Mouse (Mus musculus): Measurements from ENCODE around the gene Mmgt1.

The Mmgt1 gene

DNA sequence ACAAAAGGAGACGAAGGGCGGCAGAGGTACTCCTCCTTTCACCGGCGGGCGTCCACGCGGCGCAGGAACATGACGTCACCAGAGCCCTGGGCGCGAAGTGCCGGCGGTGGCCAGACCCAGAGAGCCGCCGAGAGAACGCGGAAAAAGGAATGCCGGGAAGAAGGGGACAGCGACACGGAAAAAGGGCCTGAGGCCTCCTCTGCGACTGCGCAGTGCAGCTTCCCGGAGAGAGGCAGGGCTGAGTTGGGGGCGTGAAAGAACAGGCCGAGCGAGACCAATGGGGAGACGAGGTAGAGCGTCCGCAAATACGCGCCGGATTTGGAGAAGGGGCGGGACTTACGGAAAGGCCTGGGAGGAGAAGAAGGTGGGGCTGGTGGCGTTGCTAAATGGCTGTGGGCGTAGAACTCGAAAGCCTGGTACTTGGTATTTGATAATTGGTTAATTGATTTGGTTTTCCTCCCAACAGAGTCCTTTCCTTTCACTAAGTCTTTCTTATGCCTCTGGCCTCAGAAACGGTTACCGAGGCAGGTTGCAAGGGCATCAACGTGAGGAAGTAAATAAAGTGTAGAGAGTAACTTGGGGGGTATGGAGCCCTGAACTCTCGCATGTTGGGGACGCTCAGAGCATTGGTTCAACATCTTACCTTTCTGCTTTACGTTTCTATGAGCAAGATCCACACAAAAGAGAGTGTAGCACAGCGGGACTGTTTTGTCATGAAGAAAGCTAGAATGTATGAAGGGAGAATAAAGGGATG, at the start of gene Mmgt1:
TSS of gene Mmgt1 (minus strand) at position 183 of the 754 bp plus-strand sequence.
- peak; percentile 92 to 96 for DNase-seq

DNA sequence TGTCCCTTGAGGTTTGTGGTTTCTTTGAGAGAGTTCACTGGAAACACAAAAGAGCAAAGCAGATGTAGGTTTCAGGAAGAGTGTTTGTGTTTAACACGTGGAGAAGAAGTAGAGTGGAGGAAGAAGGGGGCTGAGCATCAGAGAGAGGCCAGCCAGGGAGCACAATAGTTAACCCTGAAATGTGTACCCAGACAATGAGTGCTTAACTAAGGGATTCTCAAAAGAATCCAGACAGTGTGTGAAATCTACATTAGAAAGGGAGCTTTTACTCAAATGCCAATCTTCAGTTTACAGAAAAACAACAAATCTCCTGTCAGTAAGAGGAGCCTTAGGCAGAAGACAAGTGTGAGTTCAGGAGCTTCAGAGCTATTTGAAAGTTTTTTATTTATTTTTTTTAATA, 42.2 kb upstream of the Mmgt1 start:
- DNase-seq: no peak

DNA sequence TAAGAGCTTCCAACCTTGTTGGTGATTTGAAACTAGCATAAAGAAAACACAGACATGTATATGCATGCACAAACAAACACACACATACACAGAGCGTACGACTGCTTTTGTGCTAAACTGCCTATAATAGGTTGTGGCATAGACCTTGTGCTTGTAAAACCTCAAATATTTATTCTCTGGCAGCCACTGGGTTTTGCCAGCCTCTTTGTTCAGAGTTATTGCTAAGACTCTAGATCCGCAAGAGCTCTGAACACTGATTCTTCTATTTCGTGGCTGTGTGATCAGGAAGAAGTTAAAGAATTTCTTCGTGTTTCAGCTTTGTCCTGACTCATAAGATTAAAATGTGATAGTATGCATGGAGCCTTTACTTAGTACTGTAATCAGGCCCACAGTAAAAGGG, 38.3 kb upstream of the Mmgt1 start:
- DNase-seq: no peak

DNA sequence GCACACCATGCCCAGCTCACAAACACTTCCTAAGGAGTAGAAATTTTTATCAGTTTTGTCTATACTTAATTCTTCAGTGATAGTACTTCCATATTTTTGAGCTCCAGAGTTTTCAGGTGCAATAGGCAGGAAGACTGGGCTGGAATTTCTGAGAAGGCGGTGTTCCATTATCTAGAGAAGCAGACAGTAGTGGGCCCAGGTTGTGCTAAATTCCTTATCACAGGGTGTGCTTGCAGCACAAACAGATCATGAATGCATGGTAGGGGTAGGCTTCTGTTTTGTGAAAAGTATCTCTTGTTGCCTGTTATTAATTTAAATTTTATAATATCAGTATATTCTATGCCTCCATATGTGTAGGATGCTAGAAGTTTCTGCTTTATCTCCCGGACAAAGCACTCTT, 17.4 kb upstream of the Mmgt1 start:
- no peak for DNase-seq

DNA sequence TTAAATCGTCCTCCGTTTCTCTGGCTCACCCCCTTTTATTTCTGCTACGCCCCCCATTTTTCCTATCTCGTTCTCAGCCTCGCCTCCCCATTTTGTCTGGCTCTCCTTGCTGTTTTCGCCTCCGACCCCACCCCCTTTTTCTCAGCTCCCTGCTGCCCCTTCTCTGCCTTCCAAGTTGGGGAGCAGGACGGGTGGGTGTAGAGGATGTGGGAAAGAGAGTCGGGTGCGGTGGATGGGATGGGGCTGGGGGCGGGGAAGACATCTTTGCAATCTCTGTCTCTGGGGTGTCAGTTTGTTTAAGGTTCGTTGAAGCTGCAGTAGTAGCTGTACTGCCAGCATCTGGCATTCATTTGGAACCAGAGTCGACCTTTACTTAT, 12.4 kb upstream of the Mmgt1 start:
- no peak for DNase-seq

DNA sequence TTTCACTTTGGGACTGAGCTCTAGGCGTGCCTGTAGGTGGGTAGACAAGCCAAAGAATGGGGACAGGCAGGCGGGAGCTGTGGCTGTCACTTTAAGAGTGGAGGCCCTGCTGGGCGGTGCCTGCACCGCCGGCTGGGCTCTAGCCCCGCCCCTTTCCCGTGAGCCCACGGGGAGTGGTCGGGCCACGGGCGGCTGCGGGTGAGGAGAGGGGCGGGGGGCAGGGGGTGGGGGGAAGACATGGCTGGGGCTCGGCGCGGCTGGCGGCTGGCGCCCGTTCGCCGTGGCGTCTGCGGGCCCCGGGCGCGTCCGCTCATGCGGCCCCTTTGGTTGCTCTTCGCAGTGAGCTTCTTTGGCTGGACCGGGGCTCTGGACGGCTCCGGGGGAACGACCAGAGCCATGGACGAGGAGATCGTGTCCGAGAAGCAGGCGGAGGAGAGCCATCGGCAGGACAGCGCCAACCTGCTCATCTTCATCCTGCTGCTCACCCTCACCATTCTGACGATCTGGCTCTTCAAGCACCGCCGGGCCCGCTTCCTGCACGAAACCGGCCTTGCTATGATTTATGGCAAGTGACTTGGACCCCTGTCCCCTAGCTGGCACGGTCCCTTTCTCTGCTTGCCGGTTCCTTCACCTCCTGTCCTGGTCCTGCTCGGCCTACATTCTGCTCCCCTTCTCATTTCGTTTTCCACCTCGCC, 11.9 kb upstream of the Mmgt1 start, which contains the start of gene Slc9a6:
TSS of gene Slc9a6 (plus strand) at position 135 of the 695 bp plus-strand sequence.
- peak; percentile 65 to 67 for DNase-seq

DNA sequence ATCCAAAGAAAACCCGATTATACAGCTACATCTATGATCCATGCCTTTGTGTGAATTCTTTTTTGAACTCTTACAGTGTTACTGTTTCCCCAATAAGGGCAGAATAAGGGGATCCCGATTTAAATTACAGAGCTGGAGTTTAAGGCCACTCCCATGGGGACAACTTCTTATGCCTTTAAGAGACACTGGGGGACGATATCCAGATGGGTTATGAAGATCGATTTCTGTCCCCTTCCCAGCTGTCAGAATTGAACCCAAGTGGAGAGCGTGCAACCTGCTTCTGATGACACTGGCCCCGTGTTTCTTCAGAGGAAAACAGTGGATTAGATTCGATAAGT, 11.4 kb upstream of the Mmgt1 start:
- no peak for DNase-seq

DNA sequence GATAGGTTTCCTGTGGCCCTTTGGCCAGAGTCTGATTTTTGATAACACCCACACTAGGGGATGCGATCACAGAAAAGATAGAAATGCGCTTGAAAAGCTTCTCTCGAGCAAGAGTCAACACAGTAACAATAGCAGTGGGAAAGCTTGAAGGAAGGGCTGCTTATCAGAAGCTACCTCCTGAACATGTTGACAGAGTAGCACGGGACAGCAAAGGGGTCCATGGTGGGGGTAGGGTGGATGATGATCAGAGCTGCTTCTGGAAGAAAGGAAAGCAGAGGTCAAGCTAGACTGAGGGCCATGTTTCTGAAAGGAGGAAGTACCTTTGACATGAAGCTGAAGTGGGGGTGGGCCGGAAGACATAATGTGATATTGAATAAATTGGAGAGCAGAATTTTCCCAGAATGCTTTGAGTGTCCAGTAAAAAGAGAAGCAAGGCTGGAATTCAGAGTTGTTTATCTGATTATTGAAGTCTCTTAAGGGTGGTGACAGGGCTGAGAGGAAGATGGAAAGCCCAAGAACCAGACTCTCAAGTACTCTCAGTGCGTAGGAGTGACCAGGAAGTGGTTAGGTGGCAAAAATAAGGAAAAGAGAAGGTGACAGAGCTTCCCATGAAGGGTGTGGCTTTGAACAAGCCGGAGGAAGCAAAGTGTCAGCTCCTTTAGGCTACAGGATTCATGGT, 9.3 kb upstream of the Mmgt1 start:
- no peak for DNase-seq

DNA sequence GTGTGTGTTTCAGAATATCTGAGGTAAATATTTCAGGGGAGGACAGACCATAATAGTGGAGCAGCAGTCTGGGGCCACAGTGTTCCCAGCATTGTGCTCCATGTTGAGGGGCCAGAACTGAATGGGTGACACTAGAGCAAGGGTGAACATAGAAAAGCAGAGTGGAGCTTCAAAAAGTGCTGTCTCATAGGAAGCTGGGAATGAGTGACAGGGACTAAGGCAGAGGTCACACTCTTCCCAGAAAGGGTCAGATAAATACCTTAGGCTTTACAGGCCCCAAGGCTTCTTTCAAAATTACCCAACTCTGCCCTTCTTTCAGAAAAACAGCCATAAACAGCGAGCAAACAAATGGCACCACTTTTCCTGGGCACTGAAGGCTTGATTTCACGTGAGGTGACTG, 8.7 kb upstream of the Mmgt1 start:
- no peak for DNase-seq

DNA sequence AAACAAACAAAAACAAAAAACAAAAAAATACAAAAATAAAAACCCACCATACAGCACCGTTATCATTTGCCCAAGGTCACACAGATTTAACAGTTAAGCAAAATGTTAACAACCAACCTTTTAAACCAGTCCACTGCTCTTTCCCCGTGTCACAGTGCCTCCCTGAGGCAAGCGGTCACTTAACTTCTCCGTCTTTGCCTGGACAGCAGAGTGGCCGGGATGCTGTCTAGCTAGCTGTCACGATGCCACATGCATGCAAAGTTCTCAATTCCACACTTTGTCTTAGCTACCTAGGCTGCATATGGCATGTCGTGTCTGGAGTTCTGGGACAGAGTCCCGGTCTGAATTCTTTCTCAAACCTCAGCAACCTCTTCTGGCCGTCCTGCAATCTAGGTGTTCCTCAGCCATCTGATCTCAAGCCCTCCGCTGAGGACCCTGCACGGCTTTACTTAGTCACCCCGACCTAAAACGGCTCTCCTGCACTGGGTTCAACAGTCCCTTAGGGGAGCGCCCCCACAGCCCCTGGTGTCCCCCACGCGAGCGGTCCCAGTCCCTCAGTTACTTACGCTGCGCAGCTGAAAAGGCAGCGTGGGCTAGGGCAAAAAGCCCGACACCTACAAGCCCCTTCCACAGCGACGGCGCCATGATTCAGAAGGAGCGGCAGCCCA, 516 bp downstream of the Mmgt1 start:
- peak in 1 of 2 experiments; percentile 11 for DNase-seq

DNA sequence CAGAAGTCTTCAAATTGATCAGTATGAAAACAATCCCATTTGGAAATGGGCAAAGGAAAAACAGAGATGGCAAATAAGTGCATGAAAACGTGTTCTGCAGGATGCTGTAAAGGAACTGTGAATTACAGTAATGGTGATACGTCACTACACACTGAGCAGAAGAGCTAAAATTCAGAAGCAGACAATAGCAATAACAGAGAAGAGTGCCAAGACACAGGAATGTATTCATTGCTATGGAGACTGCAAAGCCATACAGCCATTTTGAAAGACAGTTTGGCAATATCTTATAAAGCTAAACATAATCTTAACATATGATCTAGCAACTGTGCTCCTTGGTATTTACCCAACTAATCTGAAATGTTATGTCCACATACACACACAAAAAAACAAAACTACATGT, 19.7 kb downstream of the Mmgt1 start:
- DNase-seq: no peak

DNA sequence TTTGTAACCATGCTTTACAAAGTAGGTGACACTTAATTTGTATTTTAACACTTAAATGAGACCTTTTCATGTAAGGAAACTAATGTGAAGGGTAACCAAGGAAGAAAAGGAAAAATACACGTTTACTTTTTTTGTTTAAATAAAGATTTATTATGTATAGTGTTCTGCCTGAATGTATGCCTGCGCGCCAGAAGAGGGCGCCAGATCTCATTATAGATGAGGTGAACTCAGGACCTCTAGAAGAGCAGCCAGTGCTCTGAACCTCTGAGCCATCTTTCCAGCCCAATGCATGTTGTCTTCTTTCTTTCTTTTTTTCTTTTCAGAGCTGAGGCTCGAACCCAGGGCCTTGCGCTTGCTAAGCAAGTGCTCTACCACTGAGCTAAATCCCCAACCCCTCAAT, 25.4 kb downstream of the Mmgt1 start:
- peak in 1 of 2 experiments; percentile 2 for DNase-seq

DNA sequence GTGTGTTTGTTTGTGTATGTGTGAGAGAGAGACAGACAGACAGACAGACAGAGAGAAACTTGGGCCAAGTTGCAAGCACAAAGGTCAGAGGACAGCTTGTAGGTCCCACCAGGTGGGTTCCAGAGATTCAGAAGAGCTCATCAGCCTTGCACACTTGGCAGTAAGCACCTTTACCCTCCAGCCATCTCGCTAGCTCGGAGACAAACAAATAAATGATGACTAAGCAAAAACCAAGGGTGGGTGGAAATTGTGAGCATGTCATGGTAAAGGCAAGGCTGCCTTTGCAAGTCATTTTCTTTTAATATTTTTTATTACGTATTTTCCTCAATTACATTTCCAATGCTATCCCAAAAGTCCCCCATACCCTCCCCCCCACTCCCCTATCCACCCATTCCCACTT, 44.3 kb downstream of the Mmgt1 start:
- DNase-seq: no peak

DNA sequence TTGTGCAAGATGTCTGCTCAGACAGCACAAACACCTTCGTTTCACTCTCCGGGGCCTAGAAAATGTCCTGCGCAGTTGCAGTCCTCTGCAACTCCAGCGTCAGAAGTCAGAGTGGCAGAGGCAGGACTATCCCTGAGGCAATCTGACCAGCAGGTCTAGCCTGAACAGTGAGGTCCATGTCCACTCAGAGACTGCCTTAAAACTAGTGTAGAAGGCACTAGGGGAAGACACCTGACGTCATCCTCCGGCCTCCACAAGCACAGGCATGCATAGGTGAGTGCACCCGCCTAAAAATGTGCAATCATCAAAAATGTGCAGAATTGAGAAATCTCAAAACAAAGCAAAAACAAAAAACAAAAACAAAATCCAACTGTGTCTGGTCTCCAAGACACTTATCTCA, 48.4 kb downstream of the Mmgt1 start, which contains the start of gene Gm648:
TSS of gene Gm648 (minus strand) at position 101 of the 400 bp plus-strand sequence.
- no peak for DNase-seq

DNA sequence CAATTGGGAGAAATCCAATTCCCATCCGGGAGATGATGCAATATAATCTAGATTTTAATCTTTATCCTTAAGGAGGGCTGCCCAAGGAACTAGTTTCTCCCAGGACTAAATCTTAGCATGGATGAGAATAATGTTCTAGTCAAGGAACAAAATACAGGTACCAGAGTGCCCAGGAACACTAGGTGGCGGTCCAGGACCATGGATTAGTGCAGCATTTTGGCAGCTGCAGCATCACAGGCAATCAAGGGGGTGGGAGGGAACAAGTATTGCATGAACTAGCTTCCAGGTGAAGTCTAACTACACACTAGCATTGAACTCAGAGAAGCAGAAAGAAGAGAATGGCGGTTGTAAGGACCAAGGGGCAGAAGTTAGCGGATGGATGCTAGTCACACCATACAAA, 60.7 kb downstream of the Mmgt1 start:
- DNase-seq: peak in 1 of 2 experiments; percentile 17

Data from kidney, adult 8-10 months (tissue).